Mouse (Mus musculus) kidney, adult 8-10 months (tissue): ENCODE data around the gene Mob1b.

Experiments used
- DNase-seq, 2 experiments: peaks; one replicate each; pipeline ENCODE4 v3.0.0; 2022

Mob1b gene

GRCm38 (mm10) chr5:88720116-88721002 is at the start of gene Mob1b:
Gene Mob1b, plus strand, starts transcription at chr5:88720855.
- peak; percentile 97 to 99 for DNase-seq

- DNase-seq: peak; percentile 64 to 70
Measured at GRCm38 (mm10) chr5:88674703-88675442, 45.8 kb upstream of the Mob1b start.

GRCm38 (mm10) chr5:88675443-88676387 is 44.9 kb upstream of the Mob1b start, which contains the start of gene Grsf1:
Gene Grsf1, minus strand, starts transcription at chr5:88676171.
- DNase-seq: peak; percentile 95

- DNase-seq: no peak
Measured at GRCm38 (mm10) chr5:88678929-88679328, 41.7 kb upstream of the Mob1b start.

GRCm38 (mm10) chr5:88679341-88679740 is 41.3 kb upstream of the Mob1b start:
- no peak for DNase-seq

GRCm38 (mm10) chr5:88680567-88680966 is 40.1 kb upstream of the Mob1b start:
- DNase-seq: no peak

- no peak for DNase-seq
Measured at GRCm38 (mm10) chr5:88683706-88684105, 36.9 kb upstream of the Mob1b start.

GRCm38 (mm10) chr5:88684226-88684625 is 36.4 kb upstream of the Mob1b start:
- no peak for DNase-seq

GRCm38 (mm10) chr5:88685306-88685705 is 35.3 kb upstream of the Mob1b start:
- DNase-seq: no peak

- DNase-seq: no peak
Measured at GRCm38 (mm10) chr5:88685745-88686299, 34.8 kb upstream of the Mob1b start.

- DNase-seq: no peak
Measured at GRCm38 (mm10) chr5:88687996-88688406, 32.7 kb upstream of the Mob1b start.

GRCm38 (mm10) chr5:88688583-88689187 is 32.0 kb upstream of the Mob1b start:
- DNase-seq: no peak

GRCm38 (mm10) chr5:88689279-88689938 is 31.2 kb upstream of the Mob1b start:
- no peak for DNase-seq

- no peak for DNase-seq
Measured at GRCm38 (mm10) chr5:88690681-88691505, 29.8 kb upstream of the Mob1b start.

- DNase-seq: peak; percentile 37 to 54
Measured at GRCm38 (mm10) chr5:88691506-88692095, 29.1 kb upstream of the Mob1b start.

GRCm38 (mm10) chr5:88692586-88692985 is 28.1 kb upstream of the Mob1b start:
- DNase-seq: no peak

- no peak for DNase-seq
Measured at GRCm38 (mm10) chr5:88693057-88693456, 27.6 kb upstream of the Mob1b start.

- DNase-seq: no peak
Measured at GRCm38 (mm10) chr5:88697291-88697690, 23.4 kb upstream of the Mob1b start.

GRCm38 (mm10) chr5:88699251-88699913 is 21.3 kb upstream of the Mob1b start:
- DNase-seq: no peak
